Mouse (Mus musculus): ENCODE measurements around the gene Fbxo40. TPM values are rescaled to one million over a fixed set of nuclear protein-coding genes. Genes with fewer than 3 reads are reported as not detected.

Fbxo40 gene
- 0.04 and 0.10 TPM in 2 replicates for polyA plus RNA-seq (2012; rRNA removed)

DNA sequence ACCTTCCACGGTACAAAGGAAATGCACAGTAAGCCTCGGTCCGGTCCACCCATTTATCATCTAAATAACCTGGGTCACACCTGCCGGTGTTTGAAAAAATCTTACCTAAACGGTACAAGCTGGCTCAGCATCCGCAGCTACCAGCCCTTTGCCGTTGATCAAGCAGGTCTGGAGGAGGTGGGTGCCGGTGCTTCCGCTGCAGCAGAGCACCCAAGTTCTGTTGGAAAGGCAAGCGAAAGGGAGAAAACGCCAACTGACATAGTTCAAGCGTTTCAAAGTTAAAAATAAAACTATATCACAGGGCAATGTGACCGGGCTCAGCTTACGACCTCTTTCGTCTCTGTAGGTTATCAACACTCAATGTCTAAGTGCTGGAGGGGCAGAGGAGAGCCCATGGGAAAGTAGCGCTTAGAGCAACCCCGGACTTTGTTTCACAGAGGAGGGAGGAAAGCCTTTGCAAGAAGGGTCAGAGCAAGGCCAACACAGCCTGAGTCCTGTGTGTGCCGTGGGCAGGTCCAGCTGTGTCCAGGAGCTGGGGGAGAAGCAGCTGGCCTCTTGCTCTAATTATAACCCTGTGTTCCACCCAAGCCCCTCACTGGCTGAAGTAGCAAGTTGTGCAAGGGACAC lies at the start of gene Fbxo40:
Gene Fbxo40, minus strand, starts transcription at position 469 of the 627 bp plus-strand sequence.

DNA sequence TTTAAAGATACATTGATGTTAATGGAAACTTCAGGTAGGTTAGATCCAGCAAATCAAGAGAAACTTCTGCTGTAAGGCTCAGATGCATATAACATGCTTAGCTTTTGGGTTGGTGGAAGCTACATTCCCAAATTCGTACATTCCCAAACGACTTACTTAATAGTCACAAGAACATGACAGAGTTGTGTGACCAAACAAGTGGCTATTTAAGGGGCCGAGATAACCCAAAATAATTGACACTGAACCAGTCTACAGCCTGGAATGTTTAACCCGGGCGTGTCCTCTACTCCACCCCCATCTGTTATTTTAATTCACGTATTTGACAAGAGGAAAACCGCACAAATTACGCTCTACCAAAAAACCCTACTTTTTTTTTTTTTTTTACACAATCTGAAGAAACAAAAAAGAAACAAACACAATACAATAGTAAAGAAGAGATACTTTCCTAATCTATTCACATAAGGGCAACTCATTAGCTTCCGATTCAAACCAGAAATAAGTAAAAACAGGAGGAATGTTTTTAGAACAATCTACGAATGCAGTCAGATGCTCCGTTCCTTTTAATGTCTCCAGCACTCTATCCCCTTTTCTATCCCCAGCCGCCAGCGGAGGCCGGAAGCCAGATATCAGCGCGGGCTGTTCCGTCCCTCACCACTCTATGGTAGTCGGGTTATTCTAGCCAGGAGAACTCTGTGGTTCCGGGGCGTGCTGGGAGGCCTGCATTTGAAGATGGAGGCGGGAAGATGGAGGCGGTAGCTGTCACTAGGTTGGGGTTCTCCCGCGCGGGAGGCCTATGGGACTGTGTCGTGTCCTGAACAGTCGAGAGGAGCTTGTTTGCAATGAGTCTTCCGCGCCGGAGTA lies 21.0 kb upstream of the Fbxo40 start, which contains the start of gene Polq:
Gene Polq, plus strand, starts transcription at position 726 of the 861 bp plus-strand sequence.

DNA sequence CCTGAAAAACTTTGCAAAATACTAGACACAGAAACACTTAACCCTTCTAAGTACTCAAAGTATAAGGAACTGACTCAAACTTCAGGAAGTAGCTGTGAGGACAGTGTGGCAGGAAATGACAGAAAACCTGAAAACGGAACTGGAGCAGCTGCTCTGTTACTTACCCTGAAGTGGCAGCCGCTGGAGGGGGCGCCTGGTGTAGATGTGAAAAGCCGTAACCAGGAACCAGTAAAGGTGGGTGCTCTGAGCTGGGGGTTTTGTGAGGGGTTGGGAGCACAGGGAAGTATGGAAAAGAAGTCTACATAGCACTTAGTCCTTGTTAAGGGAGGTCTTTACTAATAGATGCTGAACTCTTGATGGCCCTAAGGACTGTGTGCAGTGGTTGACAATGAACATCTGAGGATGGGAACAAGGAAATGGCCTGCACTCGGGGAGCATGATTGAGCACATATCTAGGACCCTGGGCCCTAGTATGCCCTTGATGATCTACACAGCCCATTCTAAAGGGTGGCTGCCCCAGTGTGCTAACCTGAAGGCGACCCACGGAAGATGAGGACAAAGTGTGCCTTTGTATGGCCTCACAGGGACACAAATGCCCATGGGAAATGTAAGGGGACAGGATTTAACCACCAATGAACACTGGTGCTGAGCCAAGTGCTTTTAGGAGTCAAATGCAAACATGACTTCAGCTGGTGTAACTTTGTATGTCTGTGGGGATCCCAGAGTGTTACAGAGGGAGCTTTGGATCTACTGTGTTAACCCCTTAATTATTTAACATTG lies 55.2 kb downstream of the Fbxo40 start, which contains the start of gene Hcls1:
Gene Hcls1, plus strand, starts transcription at position 143 of the 780 bp plus-strand sequence.

Other genes starting within 250 kb of the Fbxo40 start
- 14.1 and 15.3 TPM in 2 replicates for gene Slc15a2, start 205.5 kb downstream of the Fbxo40 start, polyA plus RNA-seq (2012; rRNA removed)
- 30.7 and 31.1 TPM in 2 replicates for gene Iqcb1, start 162.1 kb downstream of the Fbxo40 start, polyA plus RNA-seq (2012; rRNA removed)
- gene Eaf2, start 115.5 kb downstream of the Fbxo40 start, polyA plus RNA-seq (2012; rRNA removed): 0.54 and 1.0 TPM in 2 replicates
- 34.9 and 40.8 TPM in 2 replicates for gene Golgb1, start 115.3 kb downstream of the Fbxo40 start, polyA plus RNA-seq (2012; rRNA removed)
- gene Hcls1, start 55.5 kb downstream of the Fbxo40 start, polyA plus RNA-seq (2012; rRNA removed): 4.2 and 5.1 TPM in 2 replicates
- 5.7 and 6.8 TPM in 2 replicates for gene Polq, start 21.3 kb upstream of the Fbxo40 start, polyA plus RNA-seq (2012; rRNA removed)